Mouse (Mus musculus) E14TG2a.4 (cell line): ENCODE results near the gene Ica1.

Experiments used
- CTCF ChIP-seq: conservative IDR thresholded peaks from 2 replicates; pipeline ENCODE4 v1.5.1; 2014; ENCODE audit warnings: low read length
- NANOG ChIP-seq: IDR thresholded peaks from 2 replicates; pipeline ENCODE4 v1.6.1; 2014; ENCODE audit warnings: borderline replicate concordance, low read length, mixed read lengths
- POU5F1 ChIP-seq: IDR thresholded peaks from 2 replicates; pipeline ENCODE4 v1.6.1; 2014; ENCODE audit warnings: low read length, borderline replicate concordance

GRCm38 (mm10) chr6:8623045-8623444, 155.2 kb downstream of the Ica1 start:
- TF ChIP-seq CTCF, result no peak
- no peak for TF ChIP-seq POU5F1
- no peak for TF ChIP-seq NANOG
